Mouse (Mus musculus): Measurements from ENCODE around the gene Pde3a.

Pde3a gene

DNA sequence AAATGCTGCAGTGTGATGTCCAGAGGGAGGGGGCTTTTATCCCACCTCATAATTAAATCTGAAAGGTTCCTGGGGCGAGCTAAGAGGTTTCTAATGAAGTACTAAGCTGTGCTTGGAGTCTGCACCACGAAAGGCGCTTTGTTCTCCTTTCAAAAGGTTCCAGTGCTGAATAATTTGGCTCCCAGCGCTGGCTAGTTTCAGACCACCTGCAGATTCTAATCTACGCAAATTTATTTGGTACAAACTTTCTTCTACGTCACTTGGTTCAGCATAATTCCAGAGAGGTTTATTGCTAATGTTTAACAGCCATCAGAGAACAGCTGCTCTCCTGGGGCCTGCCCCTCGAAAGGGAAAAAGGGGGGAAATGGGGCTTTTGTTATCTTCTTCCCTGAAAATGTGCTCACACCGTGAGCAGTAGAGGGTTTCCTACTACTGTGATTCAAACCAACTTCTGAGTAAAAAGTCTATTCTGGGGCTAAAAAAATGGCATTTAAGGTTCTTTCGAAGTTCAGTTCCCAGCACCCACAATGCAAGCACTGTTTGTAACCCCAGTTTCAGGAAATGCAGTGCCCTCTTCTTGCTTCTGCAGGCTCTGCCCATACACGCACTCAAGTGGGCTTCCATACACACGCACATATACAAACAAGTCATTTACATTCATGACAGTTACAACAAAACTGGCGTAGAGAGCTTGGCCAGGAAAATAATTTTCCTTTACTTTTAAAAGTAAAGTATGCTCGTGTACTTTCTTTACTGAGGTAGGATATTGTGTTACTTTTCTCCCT lies 246.8 kb downstream of the Pde3a start:
- DNase-seq (ENCODE audit: low spot score in 2 of 2) = no peak

DNA sequence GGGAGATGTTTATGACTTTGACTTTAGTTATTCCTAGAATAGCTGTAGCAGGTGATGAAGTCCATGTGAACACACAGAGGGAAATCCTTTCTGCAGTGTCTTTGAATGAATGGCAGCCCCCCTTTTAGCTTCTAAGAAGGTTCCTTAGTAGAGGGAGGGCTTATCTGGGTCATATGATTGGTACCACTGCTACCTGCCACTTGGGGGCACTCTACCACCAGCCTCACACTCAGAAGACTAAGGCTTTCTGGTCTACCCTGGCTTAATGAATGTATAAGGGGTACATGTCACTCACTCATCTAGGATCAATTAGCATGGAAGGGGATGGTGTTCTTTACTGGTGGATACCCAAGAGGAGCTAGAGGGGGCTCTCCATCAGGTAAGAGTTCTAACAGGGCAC lies 250.4 kb downstream of the Pde3a start:
- DNase-seq (ENCODE audit: low spot score in 2 of 2) = no peak

DNA sequence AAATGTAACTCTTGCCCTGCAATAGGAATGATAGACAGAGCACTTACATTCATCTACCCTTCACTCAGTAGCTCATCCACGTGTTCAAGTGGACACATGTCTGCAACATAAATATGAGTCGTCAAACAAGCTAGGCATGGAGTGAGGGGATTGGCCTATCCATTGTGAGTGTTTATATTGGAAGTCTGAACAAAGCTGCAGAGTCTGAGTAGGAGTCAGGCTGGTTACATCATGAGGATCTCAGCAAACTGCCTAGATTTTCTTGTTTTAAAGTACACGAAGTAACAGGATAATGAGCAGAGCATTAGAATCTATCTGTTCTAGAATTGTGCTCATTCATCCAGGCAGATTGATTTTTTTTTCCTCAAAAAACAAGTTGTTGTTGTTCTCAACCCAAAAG lies 252.1 kb downstream of the Pde3a start:
- DNase-seq (ENCODE audit: low spot score in 2 of 2) = no peak

DNA sequence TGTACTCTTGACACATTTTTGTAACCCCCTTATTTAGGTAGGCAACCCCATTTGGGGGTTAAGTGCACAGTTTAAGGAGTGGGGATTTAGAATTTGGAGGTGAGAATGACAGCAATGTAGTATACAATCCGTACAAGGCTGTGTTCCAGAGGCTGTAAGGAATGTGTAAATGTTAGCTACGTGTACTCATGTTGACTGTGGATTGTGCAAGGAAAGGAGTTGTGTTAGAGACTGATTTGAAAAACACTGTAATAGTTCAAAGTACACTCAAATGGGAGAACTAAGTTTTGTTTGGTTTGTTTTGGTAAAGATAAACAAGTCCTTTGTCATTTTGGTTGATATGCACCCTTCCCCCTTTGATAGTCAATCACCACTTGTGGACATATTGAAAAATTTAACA lies 273.5 kb downstream of the Pde3a start:
- DNase-seq (ENCODE audit: low spot score in 2 of 2) = no peak

DNA sequence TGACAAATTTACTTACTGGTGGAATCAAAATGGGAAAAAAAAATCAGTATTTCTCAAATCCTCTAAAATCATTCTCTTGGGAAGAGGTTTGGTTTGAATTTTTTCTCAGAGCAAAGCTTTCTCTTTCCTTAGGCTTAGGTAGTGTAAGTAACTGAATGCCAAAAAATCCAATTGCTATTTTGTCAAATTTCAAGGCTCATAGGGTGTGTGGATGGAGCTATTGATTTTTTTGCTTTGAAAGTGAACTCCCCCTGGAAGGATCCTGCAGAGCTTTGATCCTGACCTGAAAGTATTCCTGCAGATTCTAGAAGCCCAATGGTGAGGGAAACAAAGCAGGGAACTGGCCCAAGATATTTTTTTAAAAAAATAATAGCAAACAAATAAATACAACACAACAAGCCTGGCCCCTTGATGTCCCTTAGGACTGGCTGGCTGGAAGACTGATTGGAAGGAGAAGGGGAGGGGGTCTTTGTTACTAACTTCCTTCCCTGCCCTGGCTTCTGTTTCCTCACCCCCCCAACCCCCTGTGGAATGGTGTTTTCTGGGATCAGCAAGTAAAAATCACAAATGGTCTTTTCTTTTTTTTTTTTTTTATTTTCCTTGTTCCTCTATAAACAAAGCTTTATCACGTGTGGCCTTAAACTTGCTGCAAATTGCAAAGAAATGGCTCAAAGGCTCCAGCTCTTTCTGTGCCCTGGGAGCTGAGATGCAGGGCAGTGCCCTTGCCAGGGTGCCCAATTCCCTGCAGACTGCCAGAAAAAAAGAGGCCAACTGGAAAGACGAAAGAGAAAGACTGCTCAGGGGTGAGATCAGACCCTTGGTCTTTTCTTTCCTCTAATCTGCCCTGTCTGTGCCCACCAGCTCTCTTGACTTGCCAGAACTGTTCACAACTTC lies 274.9 kb downstream of the Pde3a start, which contains the start of gene Slco1c1:
Slco1c1 (plus strand) TSS at position 622 of the 894 bp plus-strand sequence.
- no peak for DNase-seq (ENCODE audit: low spot score in 2 of 2)

DNA sequence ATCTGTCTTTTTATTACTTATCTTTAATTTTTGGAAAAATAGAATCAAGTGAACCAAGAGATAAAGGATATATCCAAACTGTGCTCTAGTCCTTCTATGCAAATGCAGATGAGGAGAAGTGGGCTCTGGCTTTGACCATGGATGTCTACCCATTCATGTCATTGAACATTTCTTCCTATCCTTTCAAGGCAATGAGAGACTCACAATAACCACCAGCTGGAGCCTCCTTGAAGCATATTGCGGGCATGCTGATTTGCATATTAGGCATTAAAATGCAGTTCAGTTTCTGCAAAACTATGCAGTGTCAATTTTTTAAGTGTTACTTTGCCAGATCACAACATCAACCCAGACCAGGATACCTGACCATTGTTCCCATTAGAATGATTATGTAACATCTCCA lies 276.7 kb downstream of the Pde3a start:
- no peak for DNase-seq (ENCODE audit: low spot score in 2 of 2)

DNA sequence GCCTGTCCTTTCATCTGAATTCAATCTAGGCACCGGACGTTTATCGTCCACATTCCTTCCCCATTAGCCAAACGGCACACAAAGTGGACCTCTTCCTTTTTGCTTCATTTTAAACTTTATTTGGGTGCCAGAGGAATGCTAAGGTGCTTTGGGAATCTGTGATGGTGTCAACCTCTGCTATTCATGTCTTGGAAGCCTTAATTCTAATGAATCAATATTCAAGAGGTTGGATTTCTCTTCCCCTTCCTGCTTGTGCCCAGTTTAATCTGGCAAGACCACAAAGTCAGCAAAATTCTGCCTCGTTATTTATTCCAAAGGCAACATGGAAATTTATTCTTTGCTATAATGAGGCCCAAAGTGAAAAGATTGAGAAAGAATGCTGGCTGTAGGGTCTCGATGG lies 281.8 kb downstream of the Pde3a start:
- DNase-seq (ENCODE audit: low spot score in 2 of 2) = no peak

DNA sequence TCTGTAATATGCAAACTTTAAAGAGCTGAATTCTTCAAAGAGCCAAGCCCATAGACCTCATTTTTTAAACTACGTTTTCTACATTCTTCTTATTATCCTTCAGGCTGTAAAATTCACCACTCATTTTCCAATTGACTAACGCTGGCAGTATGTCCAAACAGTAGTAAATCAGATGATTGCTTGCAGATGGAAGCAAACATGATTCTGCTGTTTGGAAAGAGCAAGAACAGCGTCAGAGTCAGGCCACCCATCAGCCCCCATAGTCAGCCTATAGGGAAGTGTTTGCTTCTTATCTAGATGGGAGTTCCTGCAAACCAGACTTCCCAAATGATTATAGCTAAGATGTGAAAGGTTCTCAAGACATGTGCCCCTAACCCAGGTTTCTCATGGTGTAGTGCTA lies 288.2 kb downstream of the Pde3a start:
- DNase-seq (ENCODE audit: low spot score in 2 of 2) = no peak

DNA sequence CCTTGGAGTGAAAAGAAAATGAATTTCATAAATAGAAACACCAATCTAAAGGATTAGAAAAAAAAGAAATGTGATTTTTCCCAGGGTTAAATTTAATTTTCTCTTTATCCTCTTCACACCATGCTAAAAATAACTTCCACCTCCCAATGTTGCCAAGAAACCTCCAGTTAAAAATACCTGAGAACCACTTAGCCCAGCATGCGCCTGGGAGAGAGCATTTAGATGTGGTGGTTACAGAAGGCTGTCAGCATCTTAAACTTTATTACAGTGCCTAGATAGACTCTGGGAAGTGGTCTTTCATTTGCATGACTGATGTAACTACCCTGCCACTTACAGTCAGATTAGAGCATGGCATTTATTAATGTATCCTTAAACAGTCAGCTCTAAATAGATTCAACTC lies 292.1 kb downstream of the Pde3a start:
- no peak for DNase-seq (ENCODE audit: low spot score in 2 of 2)

DNA sequence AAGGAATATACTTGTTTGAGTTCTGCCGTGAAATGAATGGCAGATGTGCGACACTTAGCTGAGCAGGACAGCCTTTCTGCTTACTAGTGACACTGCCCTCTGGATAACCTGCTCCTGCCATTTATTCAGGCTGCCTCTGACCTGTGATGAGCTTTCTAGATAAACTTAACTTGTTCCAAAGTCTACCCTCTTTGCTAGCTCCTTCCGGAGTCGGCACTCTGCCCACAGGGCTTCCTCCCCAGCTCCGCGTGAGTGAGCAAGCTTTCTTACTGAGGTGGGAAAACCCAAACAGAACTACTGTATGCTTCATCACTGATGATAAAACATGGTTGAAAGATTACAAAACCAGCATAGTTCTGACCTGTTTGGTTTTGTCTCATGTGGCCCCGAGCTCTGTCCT lies 294.3 kb downstream of the Pde3a start:
- no peak for DNase-seq (ENCODE audit: low spot score in 2 of 2)

Measured in thymus, postnatal 10 days (tissue).